Mouse (Mus musculus) MEL (cell line): Measurements from ENCODE around the gene Lmf2.

Source experiments
- BHLHE40 ChIP-seq: IDR thresholded peaks from 2 replicates; pipeline ENCODE4 v1.6.1; 2012; ENCODE audit warnings: low read depth, mild to moderate bottlenecking, inconsistent platforms, low read length, improper control_type of control experiment, borderline replicate concordance
- CHD2 ChIP-seq: IDR thresholded peaks from 2 replicates; pipeline ENCODE4 v1.6.1; 2011; ENCODE audit warnings: low read length, improper control_type of control experiment
- CTCF ChIP-seq, 3 experiments: IDR thresholded peaks in 2 of 3; conservative IDR thresholded peaks in 1 of 3; 2 replicates each; pipeline ENCODE4 v1.5.1; 2011 to 2012; ENCODE audit warnings: low read length in 3 of 3, low read depth in 2 of 3, mild to moderate bottlenecking in 2 of 3, improper control_type of control experiment in 1 of 3, inconsistent platforms in 1 of 3, mixed read lengths in 1 of 3, moderate library complexity in 1 of 3; ENCODE audit not compliant: control insufficient read depth in 1 of 3, insufficient read depth in 1 of 3, poor library complexity in 1 of 3, severe bottlenecking in 1 of 3
- E2F4 ChIP-seq: IDR thresholded peaks from 2 replicates; pipeline ENCODE4 v1.6.1; 2011; ENCODE audit warnings: low read depth, low read length, improper control_type of control experiment, borderline replicate concordance
- GATA1 ChIP-seq: IDR thresholded peaks from 2 replicates; pipeline ENCODE4 v1.6.1; 2011; ENCODE audit warnings: low read depth, low read length, improper control_type of control experiment
- HCFC1 ChIP-seq: IDR thresholded peaks from 2 replicates; pipeline ENCODE4 v1.6.1; 2012; ENCODE audit warnings: low read depth, mild to moderate bottlenecking, inconsistent platforms, low read length, improper control_type of control experiment, moderate library complexity
- MAFK ChIP-seq: IDR thresholded peaks from 2 replicates; pipeline ENCODE4 v1.6.1; 2011; ENCODE audit warnings: low read depth, mild to moderate bottlenecking, low read length, improper control_type of control experiment, borderline replicate concordance
- POLR2AphosphoS5 ChIP-seq: IDR thresholded peaks from 2 replicates; pipeline ENCODE4 v1.6.1; 2012; ENCODE audit warnings: low read depth, borderline replicate concordance, mild to moderate bottlenecking, inconsistent platforms, low read length, moderate library complexity, mixed read lengths
- SIN3A ChIP-seq: IDR thresholded peaks from 2 replicates; pipeline ENCODE4 v1.6.1; 2012; ENCODE audit warnings: low read length, improper control_type of control experiment, inconsistent platforms
- USF2 ChIP-seq, 2 experiments: IDR thresholded peaks; 2 replicates each; pipeline ENCODE4 v1.6.1; 2011 to 2012; ENCODE audit warnings: improper control_type of control experiment in 2 of 2, low read length in 2 of 2, borderline replicate concordance in 1 of 2, inconsistent platforms in 1 of 2, low read depth in 1 of 2, mild to moderate bottlenecking in 1 of 2; ENCODE audit not compliant: insufficient read depth in 1 of 2
- ZC3H11A ChIP-seq: IDR thresholded peaks from 2 replicates; pipeline ENCODE4 v1.6.1; 2012; ENCODE audit warnings: low read depth, mild to moderate bottlenecking, inconsistent platforms, low read length, improper control_type of control experiment

DNA sequence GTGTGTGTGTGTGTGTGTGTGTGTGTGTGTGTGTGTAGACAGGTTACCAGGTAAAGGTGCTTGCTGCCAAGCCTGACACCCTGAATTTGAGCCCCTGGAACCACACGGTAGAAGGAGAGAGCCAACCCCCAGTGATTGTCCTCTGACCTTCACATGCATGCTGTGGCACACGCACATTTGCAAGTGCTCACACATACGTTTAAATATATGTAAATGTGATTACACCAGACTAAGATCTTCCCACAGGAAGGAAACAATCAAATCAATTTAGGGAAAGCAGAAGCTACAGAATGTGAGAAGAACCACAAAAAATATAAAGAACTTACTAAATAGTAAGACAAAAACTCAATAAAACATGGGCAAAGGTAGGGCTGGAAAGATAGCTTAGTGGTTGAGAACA lies 15.3 kb downstream of the Lmf2 start:
- no peak for TF ChIP-seq POLR2AphosphoS5
- TF ChIP-seq BHLHE40: no peak
- no peak for TF ChIP-seq USF2 (IDR thresholded peaks at IDR 0.05; ENCODE audit: borderline replicate concordance in 1 of 2, insufficient read depth in 1 of 2, low read depth in 1 of 2, low read length in 2 of 2)
- TF ChIP-seq CTCF (IDR thresholded peaks at IDR 0.05 in 2 of 3, conservative IDR thresholded peaks at IDR 0.05 in 1 of 3; ENCODE audit: control insufficient read depth in 1 of 3, insufficient read depth in 1 of 3, low read depth in 2 of 3, low read length in 3 of 3, poor library complexity in 1 of 3, severe bottlenecking in 1 of 3): no peak
- no peak for TF ChIP-seq GATA1
- no peak for TF ChIP-seq SIN3A
- TF ChIP-seq MAFK: no peak
- no peak for TF ChIP-seq ZC3H11A
- TF ChIP-seq E2F4: no peak
- TF ChIP-seq HCFC1: no peak
- no peak for TF ChIP-seq CHD2
